Mouse (Mus musculus): Measurements from ENCODE around the gene Mog.
"Not testable (repeated sequence)": the region's sequence is repeated elsewhere in the genome, so short reads cannot be mapped to it uniquely, and the experiment has no call there.

The Mog gene

DNA sequence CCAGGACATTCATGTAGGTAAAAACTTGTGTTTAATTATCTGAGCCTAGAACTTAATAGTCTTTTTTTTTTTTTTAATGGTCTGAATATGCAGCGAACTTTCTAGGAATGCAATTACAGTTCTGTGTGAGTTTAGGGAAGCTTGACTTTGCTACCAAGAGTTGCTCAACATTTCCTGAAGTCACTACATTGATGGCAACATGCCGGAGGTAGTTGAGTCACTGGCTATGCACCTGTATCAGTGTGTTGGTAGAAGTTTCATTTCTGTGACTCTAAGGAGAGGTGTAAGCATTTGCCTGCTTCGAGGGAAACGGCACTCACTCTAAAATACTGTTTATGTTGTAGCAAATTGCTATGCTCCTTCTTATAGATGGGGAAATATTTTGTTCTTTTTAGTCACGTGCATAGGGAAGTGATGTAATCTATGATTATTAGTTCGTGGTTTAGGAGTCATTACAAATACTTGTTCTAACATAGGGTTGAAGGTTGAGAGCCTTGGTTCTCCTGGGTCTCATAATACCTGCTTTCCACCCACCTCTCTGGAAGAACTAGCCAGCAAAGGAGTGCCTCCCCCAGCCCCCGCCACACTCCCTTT lies 21.6 kb upstream of the Mog start:
- DNase-seq: no peak

GRCm38 (mm10) chr17:37039127-37039894 lies 16.1 kb upstream of the Mog start:
- no peak for DNase-seq

- DNase-seq: no peak
These were observed 6.0 kb upstream of the Mog start for GRCm38 (mm10) chr17:37029162-37029561.

- DNase-seq: peak; percentile 91 to 93
These were observed 5.5 kb upstream of the Mog start for GRCm38 (mm10) chr17:37028683-37029120.

GRCm38 (mm10) chr17:37028212-37028611 lies 5.0 kb upstream of the Mog start:
- no peak for DNase-seq

- DNase-seq: no peak
These were observed 4.3 kb upstream of the Mog start for GRCm38 (mm10) chr17:37027486-37027885.

DNA sequence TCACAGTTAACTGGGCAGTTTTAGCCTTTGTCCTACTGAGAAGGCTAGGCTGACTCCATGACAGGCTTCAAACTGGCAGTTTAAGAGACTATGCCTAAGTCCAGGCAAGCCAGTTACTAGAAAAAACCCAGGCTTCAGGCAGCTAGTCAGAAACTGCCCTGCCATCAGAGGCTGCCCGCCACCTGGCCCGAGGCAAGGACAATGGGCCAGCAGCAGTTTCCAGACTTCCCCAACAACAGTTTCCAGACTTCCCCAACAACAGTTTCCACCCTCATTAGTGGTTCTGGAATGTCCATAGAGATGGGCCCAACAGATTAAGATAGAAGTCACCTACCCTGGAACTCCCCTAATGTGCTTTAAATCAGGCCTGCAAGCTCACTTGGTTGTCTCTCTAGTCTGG lies 3.2 kb upstream of the Mog start:
- no peak for DNase-seq

DNA sequence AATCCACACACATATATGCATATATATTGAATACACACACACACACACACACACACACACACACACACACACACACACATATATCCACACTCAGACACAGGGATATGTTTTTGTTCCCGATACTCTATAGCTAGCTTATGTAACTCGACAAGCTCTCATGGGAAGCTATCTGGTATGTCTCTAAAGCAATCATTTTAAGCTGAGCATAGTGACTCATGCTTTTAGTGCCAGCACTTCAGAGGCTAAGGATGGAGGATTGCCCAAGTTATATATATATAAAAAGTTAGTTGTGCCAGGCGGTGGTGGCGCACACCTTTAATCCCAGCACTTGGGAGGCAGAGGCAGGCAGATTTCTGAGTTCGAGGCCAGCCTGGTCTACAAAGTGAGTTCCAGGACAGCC lies 4.0 kb downstream of the Mog start:
- not testable (repeated sequence) for DNase-seq

DNA sequence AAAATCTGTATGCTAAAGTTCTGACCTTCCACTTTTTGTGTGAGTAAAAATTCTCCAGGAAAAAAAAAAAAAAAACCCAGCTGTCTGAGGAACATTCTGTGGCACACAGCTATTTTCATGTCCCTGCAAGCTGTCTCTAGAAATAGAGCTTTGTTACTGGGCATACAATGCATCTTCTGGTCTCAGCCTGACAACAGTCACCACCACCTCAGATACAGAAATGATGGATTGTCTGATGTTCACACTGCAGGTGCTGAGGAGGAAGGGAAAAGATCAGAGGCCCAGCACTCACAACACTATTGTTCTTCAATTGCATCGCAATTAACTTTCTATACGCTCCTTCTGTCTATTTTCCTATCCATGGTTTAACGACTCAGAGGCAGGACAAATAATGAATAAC lies 4.9 kb downstream of the Mog start:
- DNase-seq: no peak

GRCm38 (mm10) chr17:37016333-37016732 lies 6.9 kb downstream of the Mog start:
- DNase-seq: no peak

- DNase-seq: no peak
These were observed 11.1 kb downstream of the Mog start for GRCm38 (mm10) chr17:37012141-37012540.

GRCm38 (mm10) chr17:37011719-37012118 lies 11.5 kb downstream of the Mog start:
- no peak for DNase-seq

- no peak for DNase-seq
These were observed 13.6 kb downstream of the Mog start for GRCm38 (mm10) chr17:37009460-37010042.

- no peak for DNase-seq
These were observed 15.0 kb downstream of the Mog start for GRCm38 (mm10) chr17:37008161-37008560.

DNA sequence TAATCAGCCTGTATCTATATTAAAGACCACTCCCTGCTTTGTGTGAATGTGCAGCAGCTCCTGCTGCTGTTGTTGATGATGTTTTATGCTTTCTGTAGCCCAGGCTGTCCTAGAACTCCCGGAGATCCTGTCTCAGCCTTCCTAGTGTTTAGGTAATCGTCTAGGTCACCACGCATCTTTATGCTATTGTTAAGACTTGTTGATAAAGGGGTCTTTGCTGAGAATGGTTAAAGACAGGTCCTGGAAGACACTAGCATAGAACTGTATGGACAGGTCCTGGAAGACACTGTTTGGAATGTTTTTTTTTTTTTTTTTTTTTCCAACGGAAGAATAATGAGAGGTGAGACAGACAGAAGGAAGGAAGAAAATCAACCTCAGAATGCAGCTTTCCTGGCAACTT lies 19.8 kb downstream of the Mog start:
- DNase-seq: no peak

GRCm38 (mm10) chr17:37002364-37003330 lies 20.6 kb downstream of the Mog start:
- DNase-seq: peak; percentile 73

GRCm38 (mm10) chr17:37000863-37001262 lies 22.3 kb downstream of the Mog start, which contains the start of gene Zfp57:
Zfp57 (plus strand) TSS chr17:37001163.
- DNase-seq: no peak

DNA sequence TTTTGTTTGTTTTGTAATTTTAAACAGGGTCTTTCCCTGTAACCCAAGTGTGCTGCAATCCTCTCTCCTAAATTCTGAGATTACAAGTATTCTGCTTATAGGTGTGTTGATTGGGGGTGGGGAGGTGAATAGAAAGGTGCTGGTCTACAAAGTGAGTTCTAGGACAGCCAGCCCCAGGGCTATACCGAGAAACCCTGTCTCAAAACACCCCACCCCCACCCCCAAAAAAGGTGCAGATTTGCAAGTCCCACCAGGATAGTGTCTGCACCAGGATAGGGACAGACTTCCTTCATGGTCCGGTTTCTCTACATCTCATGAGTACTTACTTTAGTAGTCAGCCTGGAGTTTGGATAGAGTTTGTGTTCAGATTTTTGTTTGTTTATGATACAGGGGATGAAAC lies 24.7 kb downstream of the Mog start:
- DNase-seq: no peak

DNA sequence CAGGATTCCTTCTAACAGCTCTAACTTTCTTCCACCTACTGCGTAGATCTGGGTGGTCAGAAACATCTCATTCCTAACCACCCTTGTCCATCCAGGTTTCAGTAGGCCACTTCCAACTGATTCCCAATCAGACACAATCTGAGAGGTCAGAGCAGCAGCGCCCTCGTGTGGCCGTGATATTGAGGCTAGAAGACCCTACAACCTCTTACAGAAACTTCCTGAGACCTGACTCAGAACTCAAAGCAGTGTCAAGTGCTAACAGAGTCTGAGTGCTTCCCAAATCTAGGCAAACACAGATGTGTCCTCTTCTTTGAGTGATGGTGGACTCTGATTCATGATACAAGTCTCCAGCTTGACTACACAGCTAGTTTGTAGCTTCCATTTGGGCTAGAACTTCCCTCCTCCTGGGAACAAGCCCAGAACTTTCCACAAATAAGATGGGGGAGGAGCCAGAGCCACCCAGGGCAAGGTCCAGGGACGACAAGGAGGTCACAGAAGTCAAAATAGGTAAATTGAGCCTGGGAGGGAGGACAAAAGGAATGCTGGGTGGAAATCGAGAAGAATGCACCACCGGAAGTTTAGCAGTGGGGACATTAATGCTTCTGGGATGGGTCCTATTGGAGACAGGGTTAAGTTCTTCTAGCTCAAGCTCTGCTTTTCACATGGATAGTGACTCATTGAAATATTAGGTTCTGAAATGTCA lies 26.0 kb downstream of the Mog start:
- peak; percentile 77 to 94 for DNase-seq

DNA sequence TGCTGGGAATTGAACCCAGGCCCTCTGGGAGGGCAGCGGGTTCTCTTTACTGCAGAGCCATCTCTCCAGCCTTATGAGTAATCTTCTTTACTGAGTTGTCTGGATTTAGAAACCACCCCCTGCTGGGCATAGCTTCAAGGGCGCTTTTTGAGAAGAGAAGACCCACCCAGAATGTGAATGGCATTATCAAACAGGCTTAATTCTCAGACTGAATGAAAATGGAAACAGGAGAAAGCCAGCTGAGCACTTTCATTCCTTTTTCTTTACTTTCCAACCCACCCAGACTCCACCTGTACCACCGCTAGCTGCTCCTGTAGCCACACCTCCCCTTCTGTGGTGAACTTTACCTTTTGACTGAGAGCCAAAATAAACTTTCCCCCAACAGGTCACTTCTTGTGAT lies 27.8 kb downstream of the Mog start:
- no peak for DNase-seq

- no peak for DNase-seq
These were observed 28.7 kb downstream of the Mog start for GRCm38 (mm10) chr17:36994528-36994927.

DNA sequence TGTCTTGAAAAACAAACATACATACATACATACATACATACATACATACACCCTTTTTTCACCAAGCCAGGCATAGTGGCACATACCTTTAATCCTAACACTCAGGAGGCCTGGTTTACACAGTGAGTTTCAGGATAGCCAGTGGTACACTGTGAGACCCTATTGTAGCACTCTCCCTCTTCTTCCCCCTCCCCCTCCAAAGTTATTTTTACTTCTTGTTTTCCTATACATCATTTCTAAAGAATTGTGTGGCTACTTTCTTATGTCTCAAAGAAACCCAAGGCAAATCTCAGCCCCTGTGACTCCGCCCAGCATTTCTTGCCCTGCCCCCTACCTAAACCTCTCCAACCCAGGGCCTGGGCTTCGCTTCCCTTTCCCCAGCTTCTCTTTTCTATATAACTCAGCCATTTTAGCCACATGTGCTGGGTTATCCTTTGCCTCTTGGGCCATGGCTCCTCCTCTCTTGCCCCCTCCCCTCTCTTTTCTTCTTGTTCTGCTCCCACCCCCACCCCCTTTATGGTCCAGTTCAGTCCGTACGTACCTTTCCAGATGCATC lies 29.4 kb downstream of the Mog start:
- no peak for DNase-seq
